ENCODE assay signal across 14 mouse cellular contexts in genomic region chr2:102277946-102278345, GRCm38 (mm10).
DNase-seq lines count a peak whose midpoint lies in the region; ATAC-seq and TF ChIP-seq lines count a peak whose summit lies in the region.
"Had no signal": no experiment of that assay in that cellular context is flagged by ENCODE, and none has a peak within 500 bp of the region (broad histone marks: within the 10 kb centered on the region; RNA-seq: fewer than 3 reads in every experiment).

No protein-coding gene starts in this region.

- ATAC-seq in neural tube, embryonic 11.5 days (ENCODE audit: insufficient read depth, low FRiP score, low TSS enrichment) = no peak
- no peak for ATAC-seq in neural tube, embryonic 15.5 days (ENCODE audit: low FRiP score)
- no peak for ATAC-seq in embryonic facial prominence, embryonic 14.5 days (ENCODE audit: low read depth)
- ATAC-seq: Patski had no signal

- no peak overlapping the region for H3K4me3 ChIP-seq in neural tube, embryonic 11.5 days (ENCODE audit: low read depth, low read length)
- H3K4me3 ChIP-seq in neural tube, embryonic 15.5 days (replicated peaks) = no peak overlapping the region
- no peak overlapping the region for H3K4me3 ChIP-seq in embryonic facial prominence, embryonic 14.5 days (ENCODE audit: low read depth, low read length)
- no peak overlapping the region for H3K4me3 ChIP-seq in myocyte
- H3K4me3 ChIP-seq: erythroblast, embryonic 14.5 days; megakaryocyte, embryonic 14.5 days had no signal

- H3K9me3 ChIP-seq in neural tube, embryonic 11.5 days (ENCODE audit: control insufficient read depth, low read length) = no peaks in the 10 kb centered on the region
- no peaks in the 10 kb centered on the region for H3K9me3 ChIP-seq in neural tube, embryonic 15.5 days (replicated peaks)
- no peaks in the 10 kb centered on the region for H3K9me3 ChIP-seq in embryonic facial prominence, embryonic 14.5 days (ENCODE audit: control insufficient read depth, low read length)

- no peak overlapping the region for H3K4me2 ChIP-seq in neural tube, embryonic 11.5 days (ENCODE audit: low read depth)
- H3K4me2 ChIP-seq in neural tube, embryonic 15.5 days = no peak overlapping the region
- H3K4me2 ChIP-seq in embryonic facial prominence, embryonic 14.5 days (ENCODE audit: low read depth, low read length) = no peak overlapping the region
- no peak overlapping the region for H3K4me2 ChIP-seq in myocyte (ENCODE audit: low read depth)

- TF ChIP-seq POLR2A in myocyte (IDR thresholded peaks at IDR 0.05; ENCODE audit: insufficient read length, low read depth) = no peak

- WGBS in neural tube, embryonic 11.5 days = 56% methylated on average over 1 of the region's 1 CpGs
- 63% methylated on average over 1 of the region's 1 CpGs for WGBS in neural tube, embryonic 15.5 days
- WGBS in embryonic facial prominence, embryonic 14.5 days = 39% methylated on average over 1 of the region's 1 CpGs

- intact Hi-C loops in left cerebral cortex, postnatal 36 days (cut with DNase I) = no loop called here

- no peaks in the 10 kb centered on the region for H3K27me3 ChIP-seq in neural tube, embryonic 11.5 days (ENCODE audit: control insufficient read depth, insufficient read depth, low read length)
- H3K27me3 ChIP-seq in neural tube, embryonic 15.5 days (replicated peaks) = no peaks in the 10 kb centered on the region
- H3K27me3 ChIP-seq in embryonic facial prominence, embryonic 14.5 days (replicated peaks; ENCODE audit: control insufficient read depth, insufficient read depth, low read length) = no peaks in the 10 kb centered on the region
- no peaks in the 10 kb centered on the region for H3K27me3 ChIP-seq in myocyte (ENCODE audit: control insufficient read depth, insufficient read depth, insufficient read length)
- H3K27me3 ChIP-seq: megakaryocyte, embryonic 14.5 days; Patski had no signal

- H3K9ac ChIP-seq in neural tube, embryonic 11.5 days (ENCODE audit: low read length) = no peak overlapping the region
- no peak overlapping the region for H3K9ac ChIP-seq in neural tube, embryonic 15.5 days (replicated peaks)
- H3K9ac ChIP-seq in embryonic facial prominence, embryonic 14.5 days (ENCODE audit: low read depth, low read length) = no peak overlapping the region

- H3K79me2 ChIP-seq in myocyte (ENCODE audit: control insufficient read depth, insufficient read depth) = no peaks in the 10 kb centered on the region

- DNase-seq in adrenal gland, postnatal 14 days = peak; percentile 45
- no peak for DNase-seq in adrenal gland, postnatal 4 days (ENCODE audit: low spot score in 2 of 2)
- DNase-seq in neural tube, embryonic 11.5 days (ENCODE audit: low spot score) = peak; percentile 17
- DNase-seq in embryonic facial prominence, embryonic 14.5 days (ENCODE audit: low spot score) = peak; percentile 71
- no peak for DNase-seq in cerebellum, adult 9-11 months
- DNase-seq in left cerebral cortex, postnatal 36 days (ENCODE audit: low spot score in 2 of 2) = no peak
- DNase-seq: gastrocnemius, postnatal 14 days; left cerebral cortex, postnatal 4 days; spleen, adult 18-20 months had no signal

- H3K36me3 ChIP-seq in neural tube, embryonic 11.5 days (ENCODE audit: control insufficient read depth, insufficient read depth, low read length) = no peaks in the 10 kb centered on the region
- no peaks in the 10 kb centered on the region for H3K36me3 ChIP-seq in neural tube, embryonic 15.5 days
- H3K36me3 ChIP-seq in embryonic facial prominence, embryonic 14.5 days (ENCODE audit: control insufficient read depth, insufficient read depth, low read length) = no peaks in the 10 kb centered on the region
- H3K36me3 ChIP-seq in myocyte (ENCODE audit: control insufficient read depth, insufficient read depth) = no peaks in the 10 kb centered on the region

- H3K4me1 ChIP-seq in neural tube, embryonic 11.5 days (ENCODE audit: control insufficient read depth, insufficient read depth, low read length) = no peaks in the 10 kb centered on the region; the same call in 1 of the 2 replicates
- peaks cover 17% of the 10 kb centered on the region for H3K4me1 ChIP-seq in neural tube, embryonic 15.5 days
- no peaks in the 10 kb centered on the region for H3K4me1 ChIP-seq in embryonic facial prominence, embryonic 14.5 days (ENCODE audit: control insufficient read depth, insufficient read depth, low read length)
- H3K4me1 ChIP-seq: megakaryocyte, embryonic 14.5 days had no signal

- no peak overlapping the region for H3K27ac ChIP-seq in neural tube, embryonic 11.5 days (ENCODE audit: low read depth, low read length)
- no peak overlapping the region for H3K27ac ChIP-seq in neural tube, embryonic 15.5 days (replicated peaks)
- no peak overlapping the region for H3K27ac ChIP-seq in embryonic facial prominence, embryonic 14.5 days (replicated peaks; ENCODE audit: low read depth, low read length)

- no peak overlapping the region for H3ac ChIP-seq in myocyte (ENCODE audit: control insufficient read depth, insufficient read length)

TF ChIP-seq in myocyte, 11 proteins besides CTCF, POLR2A, EP300 and RAD21:
- TF ChIP-seq TCF12 (IDR thresholded peaks at IDR 0.05; ENCODE audit: insufficient read depth, poor library complexity, severe bottlenecking) (no peak), POLR2AphosphoS2 (IDR thresholded peaks at IDR 0.05; ENCODE audit: insufficient read length, low read depth) (no peak), MYOG (IDR thresholded peaks at IDR 0.05; ENCODE audit: control insufficient read depth in 1 of 3, insufficient read depth in 1 of 3, insufficient read length in 2 of 3, low read depth in 2 of 3) (peak in 1 of 3 experiments; percentile 45), MAX (IDR thresholded peaks at IDR 0.05; ENCODE audit: low read depth) (peak; percentile 59), TCF3 (IDR thresholded peaks at IDR 0.05; ENCODE audit: insufficient read length, low read depth) (no peak), REST (IDR thresholded peaks at IDR 0.05; ENCODE audit: insufficient read depth, insufficient read length) (peak; percentile 87)
TF ChIP-seq in myocyte: peak in this region for 3.

Comparison
In these comparisons a context has a peak if more than half of its experiments do, and no peak if none do; other contexts are left out.
1. DNase-seq: peak in adrenal gland, postnatal 14 days (single experiment), neural tube, embryonic 11.5 days (single experiment) and embryonic facial prominence, embryonic 14.5 days (single experiment); none in adrenal gland, postnatal 4 days (0 of 2), cerebellum, adult 9-11 months (single experiment) and left cerebral cortex, postnatal 36 days (0 of 2).